ENCODE assay signal across 7 mouse cellular contexts in genomic region chr17:34980655-34981054, GRCm38 (mm10). TPM values are rescaled to one million over a fixed set of nuclear protein-coding genes. Genes with fewer than 3 reads are reported as not detected.
DNase-seq lines count a peak whose midpoint lies in the region; ATAC-seq lines count a peak whose summit lies in the region.

No protein-coding gene starts in this region.

- H3K9me3 ChIP-seq in hindbrain, embryonic 10.5 days = no peaks in the 10 kb centered on the region
- H3K9me3 ChIP-seq in limb, embryonic 15.5 days = no peaks in the 10 kb centered on the region
- H3K9me3 ChIP-seq in neural tube, embryonic 12.5 days = no peaks in the 10 kb centered on the region

- H3K27ac ChIP-seq in hindbrain, embryonic 10.5 days = peak overlapping the region; percentile 100
- H3K27ac ChIP-seq in limb, embryonic 15.5 days = peak overlapping the region; percentile 100
- H3K27ac ChIP-seq in neural tube, embryonic 12.5 days = no peak overlapping the region

- H3K27me3 ChIP-seq in hindbrain, embryonic 10.5 days (ENCODE audit: insufficient read depth, poor library complexity, severe bottlenecking) = no peaks in the 10 kb centered on the region
- H3K27me3 ChIP-seq in limb, embryonic 15.5 days = no peaks in the 10 kb centered on the region
- no peaks in the 10 kb centered on the region for H3K27me3 ChIP-seq in neural tube, embryonic 12.5 days (replicated peaks)

- peaks cover 13% of the 10 kb centered on the region for H3K4me1 ChIP-seq in hindbrain, embryonic 10.5 days (replicated peaks)
- H3K4me1 ChIP-seq in limb, embryonic 15.5 days = peaks cover 21% of the 10 kb centered on the region
- H3K4me1 ChIP-seq in neural tube, embryonic 12.5 days = peaks cover 13% of the 10 kb centered on the region

- WGBS in hindbrain, embryonic 10.5 days = 23% methylated on average over 2 of the region's 2 CpGs
- 9% methylated on average over 2 of the region's 2 CpGs for WGBS in limb, embryonic 15.5 days
- 19% methylated on average over 2 of the region's 2 CpGs for WGBS in neural tube, embryonic 12.5 days

- peak overlapping the region; percentile 91; the same call in 1 of the 2 replicates for H3K9ac ChIP-seq in limb, embryonic 15.5 days
- H3K9ac ChIP-seq in neural tube, embryonic 12.5 days = peak overlapping the region; percentile 80; the same call in 1 of the 2 replicates

- DNase-seq in thymus, postnatal 14 days = peak; percentile 54
- no peak for DNase-seq in thymus, adult 18-20 months
- DNase-seq in embryo, embryonic 10.5 days (ENCODE audit: low spot score) = peak; percentile 80
- DNase-seq in hindbrain, embryonic 10.5 days (ENCODE audit: low spot score) = peak; percentile 25
- no peak for DNase-seq in urinary bladder, postnatal 4 days (ENCODE audit: low spot score in 2 of 2)

- peaks cover 30% of the 10 kb centered on the region for H3K36me3 ChIP-seq in hindbrain, embryonic 10.5 days
- peaks cover 8% of the 10 kb centered on the region for H3K36me3 ChIP-seq in limb, embryonic 15.5 days
- H3K36me3 ChIP-seq in neural tube, embryonic 12.5 days = peaks cover 12% of the 10 kb centered on the region

- no peak for ATAC-seq in limb, embryonic 15.5 days (ENCODE audit: insufficient number of reproducible peaks, low FRiP score, low TSS enrichment, low read depth)
- ATAC-seq in neural tube, embryonic 12.5 days (ENCODE audit: low FRiP score, low read depth) = no peak

- peak overlapping the region; percentile 95 for H3K4me3 ChIP-seq in hindbrain, embryonic 10.5 days
- H3K4me3 ChIP-seq in limb, embryonic 15.5 days = peak overlapping the region; percentile 87
- H3K4me3 ChIP-seq in neural tube, embryonic 12.5 days = peak overlapping the region; percentile 78

- H3K4me2 ChIP-seq in limb, embryonic 15.5 days = peak overlapping the region; percentile 83
- H3K4me2 ChIP-seq in neural tube, embryonic 12.5 days (replicated peaks) = peak overlapping the region; percentile 73

RNA-seq across cellular contexts. Expression of gene Lsm2, which starts 1.0 kb away (rescaled TPM):
- polyA plus RNA-seq in hindbrain, embryonic 10.5 days (2016; fragmentation: Nextera tagmentation; extraction: Ambion mirVana) = 278 and 314 TPM in 2 replicates
- polyA plus RNA-seq in limb, embryonic 15.5 days (2015; fragmentation: Nextera tagmentation; extraction: Ambion mirVana) = 143 and 159 TPM in 2 replicates
- polyA plus RNA-seq in neural tube, embryonic 12.5 days (2016; fragmentation: Nextera tagmentation; extraction: Ambion mirVana) = 150 and 158 TPM in 2 replicates

RNA-seq across cellular contexts. Expression of gene Hspa1l, which starts 8.2 kb away (rescaled TPM):
- 0.76 and 0.78 TPM in 2 replicates for polyA plus RNA-seq in hindbrain, embryonic 10.5 days (2016; fragmentation: Nextera tagmentation; extraction: Ambion mirVana)
- polyA plus RNA-seq in limb, embryonic 15.5 days (2015; fragmentation: Nextera tagmentation; extraction: Ambion mirVana) = 0.46 and 0.65 TPM in 2 replicates
- 1.4 and 2.3 TPM in 2 replicates for polyA plus RNA-seq in neural tube, embryonic 12.5 days (2016; fragmentation: Nextera tagmentation; extraction: Ambion mirVana)

RNA-seq across cellular contexts. Expression of gene Hspa1a, which starts 8.7 kb away (rescaled TPM):
- 0.90 and 1.7 TPM in 2 replicates for polyA plus RNA-seq in hindbrain, embryonic 10.5 days (2016; fragmentation: Nextera tagmentation; extraction: Ambion mirVana)
- polyA plus RNA-seq in limb, embryonic 15.5 days (2015; fragmentation: Nextera tagmentation; extraction: Ambion mirVana) = 31.7 and 32.0 TPM in 2 replicates
- polyA plus RNA-seq in neural tube, embryonic 12.5 days (2016; fragmentation: Nextera tagmentation; extraction: Ambion mirVana) = 3.1 and 3.5 TPM in 2 replicates

RNA-seq across cellular contexts. Expression of gene Gm20481, which starts 10.9 kb away (rescaled TPM):
- polyA plus RNA-seq in hindbrain, embryonic 10.5 days (2016; fragmentation: Nextera tagmentation; extraction: Ambion mirVana) = 0.42 TPM in 1 of 2 replicates, not detected in the other
- not detected in 2 replicates for polyA plus RNA-seq in limb, embryonic 15.5 days (2015; fragmentation: Nextera tagmentation; extraction: Ambion mirVana)
- polyA plus RNA-seq in neural tube, embryonic 12.5 days (2016; fragmentation: Nextera tagmentation; extraction: Ambion mirVana) = not detected in 2 replicates

RNA-seq across cellular contexts. Expression of gene Vars, which starts 20.1 kb away (rescaled TPM):
- polyA plus RNA-seq in hindbrain, embryonic 10.5 days (2016; fragmentation: Nextera tagmentation; extraction: Ambion mirVana) = 176 and 199 TPM in 2 replicates
- polyA plus RNA-seq in limb, embryonic 15.5 days (2015; fragmentation: Nextera tagmentation; extraction: Ambion mirVana) = 94.4 and 95.1 TPM in 2 replicates
- 118 and 119 TPM in 2 replicates for polyA plus RNA-seq in neural tube, embryonic 12.5 days (2016; fragmentation: Nextera tagmentation; extraction: Ambion mirVana)

Comparison
In these comparisons a context has a peak if more than half of its experiments do, and no peak if none do; other contexts are left out.
1. DNase-seq: peak in thymus, postnatal 14 days (single experiment), embryo, embryonic 10.5 days (single experiment) and hindbrain, embryonic 10.5 days (single experiment); none in thymus, adult 18-20 months (0 of 2) and urinary bladder, postnatal 4 days (0 of 2).
2. Peak in every context shown above with its lines, with median percentiles within 50 percentile points of each other: H3K4me3 ChIP-seq.